Mouse (Mus musculus): ENCODE measurements at regions not wholly inside any gene's neighbourhood (a gene's known extent, or its start where the extent isn't known, plus 50 kb on each side); places are given as distances from the start of the nearest gene placed in this dataset.

- DNase-seq: no peak
Observed at GRCm38 (mm10) chr4:97132650-97133049, 50.3 kb downstream of the Gm10192 start.

DNA sequence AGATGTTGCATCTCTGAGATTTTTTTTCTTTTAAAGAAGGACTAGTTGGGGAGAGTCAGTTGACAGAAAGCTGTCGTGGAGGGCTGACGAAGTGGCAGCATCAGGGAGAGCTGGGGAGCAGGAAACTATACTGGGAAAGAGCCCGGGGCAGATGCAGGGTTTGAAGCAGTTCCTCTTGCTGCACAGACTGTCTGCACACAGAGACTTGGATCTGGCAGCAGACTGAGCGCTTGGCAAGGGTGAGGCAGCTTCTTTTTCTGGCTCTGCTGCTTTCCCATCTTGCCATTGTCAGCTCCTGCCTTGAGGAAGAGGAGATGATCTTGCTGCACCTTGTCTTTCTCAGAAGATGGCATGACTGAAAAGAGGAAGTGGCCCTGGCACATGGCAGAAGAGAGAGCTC lies 55.2 kb downstream of the Gm10192 start:
- DNase-seq: no peak

DNA sequence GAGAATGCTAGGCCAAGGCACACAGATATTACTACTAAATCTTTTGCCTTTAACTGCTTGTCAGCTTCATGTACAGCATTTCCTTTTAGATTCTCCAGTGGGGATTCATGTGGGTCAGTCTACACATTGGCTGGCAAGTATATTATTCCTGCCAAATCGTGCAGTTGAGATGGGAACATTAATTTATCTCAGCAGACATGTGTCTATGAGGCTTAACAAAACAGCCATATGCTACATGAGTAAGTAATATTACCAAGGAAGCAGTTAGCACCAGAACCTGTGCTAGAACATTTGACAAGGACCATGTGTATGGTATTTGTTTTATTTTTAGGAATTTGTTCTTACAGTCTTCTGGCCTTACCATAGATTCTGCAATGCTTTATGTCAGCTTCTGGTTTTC lies 59.1 kb downstream of the Gm10192 start:
- DNase-seq: no peak

DNA sequence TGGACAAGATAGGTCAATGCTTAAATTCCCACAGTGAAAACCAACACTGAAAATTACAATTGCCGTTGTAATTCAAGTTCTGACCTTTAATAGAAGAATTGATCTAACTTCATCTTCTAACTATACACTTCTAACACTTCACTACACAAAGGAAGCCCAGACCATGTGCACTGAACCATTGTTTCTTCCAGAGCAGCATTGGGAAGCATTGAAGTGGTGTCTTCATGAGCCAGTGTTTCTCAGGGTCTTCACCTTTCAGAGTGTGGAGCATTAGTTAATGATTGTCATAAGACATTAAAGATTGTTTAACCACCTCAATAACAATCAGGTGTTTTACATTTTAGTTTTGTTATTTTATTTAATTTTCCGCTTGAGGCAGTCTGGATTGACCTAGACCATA lies 61.0 kb downstream of the Gm10192 start:
- DNase-seq: no peak

- no peak for DNase-seq
Observed at GRCm38 (mm10) chr4:97119459-97119858, 63.5 kb downstream of the Gm10192 start.

DNA sequence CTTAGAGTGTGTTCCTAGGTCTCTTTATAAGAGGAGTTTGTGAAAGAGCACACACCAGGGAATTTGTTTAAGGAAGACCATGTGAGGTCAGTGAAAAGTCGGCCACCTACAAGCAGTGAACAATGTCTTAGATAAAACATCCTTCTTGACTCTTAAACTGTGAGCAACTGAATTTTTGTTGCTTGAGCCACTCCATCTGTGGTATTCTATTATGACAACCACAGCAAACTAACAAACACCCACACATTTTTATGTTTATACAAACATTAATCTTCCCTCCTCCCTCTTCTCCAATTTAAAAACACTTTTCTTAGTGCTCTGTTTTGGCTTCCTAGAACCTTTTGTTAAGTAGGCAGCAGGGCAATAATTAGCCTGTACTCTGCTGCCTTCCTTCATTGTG lies 66.0 kb downstream of the Gm10192 start:
- no peak for DNase-seq

DNA sequence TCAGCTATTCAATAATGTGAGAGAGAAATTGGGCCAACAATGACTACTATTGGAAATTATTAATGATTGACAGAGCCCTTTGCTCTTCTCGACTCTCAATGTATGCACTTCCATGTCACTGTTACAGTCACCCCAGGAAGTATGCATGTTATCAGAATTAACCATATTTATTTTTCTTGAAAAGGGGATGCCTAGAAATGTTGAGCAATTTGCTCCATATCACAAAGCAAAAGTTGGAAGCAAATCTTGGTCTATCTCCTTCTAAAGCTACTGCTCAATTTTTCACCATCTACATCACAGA lies 80.3 kb downstream of the Gm10192 start:
- DNase-seq: no peak

DNA sequence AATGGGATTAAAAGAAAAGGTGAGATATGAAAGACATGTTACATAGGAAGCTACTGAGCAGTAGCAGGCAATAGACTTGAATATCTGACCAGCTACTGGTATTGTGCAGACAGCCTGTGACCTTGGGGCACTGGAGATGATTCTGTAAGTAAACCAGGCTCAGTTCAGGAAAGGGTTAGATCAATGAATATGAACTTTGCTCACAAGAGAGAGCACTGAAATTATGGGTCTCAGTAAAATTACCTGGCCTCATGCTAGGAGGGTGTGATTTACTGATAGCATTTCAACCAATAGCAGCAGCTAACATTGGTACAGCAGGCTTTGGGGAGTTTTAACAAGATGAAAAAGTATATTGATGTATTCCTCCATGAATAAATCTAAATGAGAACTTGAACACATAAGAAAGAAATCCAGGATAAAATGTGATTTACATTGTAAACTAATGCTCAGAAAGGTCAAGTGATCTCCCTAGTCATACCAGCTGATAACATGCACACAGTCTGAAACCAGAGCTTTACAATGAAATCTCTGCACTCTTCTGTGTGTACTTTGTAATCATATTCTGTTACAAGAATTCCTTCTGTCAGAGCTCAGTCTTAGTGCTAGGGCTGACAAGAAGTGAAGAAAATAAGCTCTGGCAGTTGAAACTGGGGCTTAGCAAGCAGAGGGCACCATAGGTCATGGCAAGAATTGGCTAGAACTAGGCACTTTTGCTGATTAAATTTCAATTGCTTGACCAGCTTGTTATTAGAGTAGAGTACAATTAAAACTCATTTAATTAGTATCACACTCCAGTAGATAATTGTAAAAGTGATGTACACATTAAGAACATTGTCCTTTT lies 80.8 kb downstream of the Gm10192 start:
- DNase-seq: no peak

- no peak for DNase-seq
Observed at GRCm38 (mm10) chr4:97099721-97100120, 83.2 kb downstream of the Gm10192 start.

DNA sequence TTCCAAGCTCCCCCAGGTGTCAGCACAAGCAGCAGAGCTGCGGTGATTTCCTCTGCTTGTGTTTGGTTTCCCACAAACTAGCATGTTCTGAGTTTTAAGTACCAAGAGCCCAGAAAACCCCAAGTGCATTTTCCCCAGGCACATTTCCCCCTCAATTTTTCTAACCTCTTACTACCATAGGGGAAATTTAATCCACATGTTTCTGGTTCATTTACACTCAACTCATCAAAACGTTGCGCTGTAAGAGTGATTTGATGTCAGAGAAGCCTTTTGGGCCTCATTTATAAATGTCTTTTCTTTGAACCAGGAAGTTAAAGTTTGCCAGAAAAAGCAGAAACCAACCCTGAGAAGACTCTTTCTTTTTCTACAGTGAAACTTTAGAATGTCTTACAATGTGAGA lies 89.4 kb downstream of the Gm10192 start:
- DNase-seq: no peak

DNA sequence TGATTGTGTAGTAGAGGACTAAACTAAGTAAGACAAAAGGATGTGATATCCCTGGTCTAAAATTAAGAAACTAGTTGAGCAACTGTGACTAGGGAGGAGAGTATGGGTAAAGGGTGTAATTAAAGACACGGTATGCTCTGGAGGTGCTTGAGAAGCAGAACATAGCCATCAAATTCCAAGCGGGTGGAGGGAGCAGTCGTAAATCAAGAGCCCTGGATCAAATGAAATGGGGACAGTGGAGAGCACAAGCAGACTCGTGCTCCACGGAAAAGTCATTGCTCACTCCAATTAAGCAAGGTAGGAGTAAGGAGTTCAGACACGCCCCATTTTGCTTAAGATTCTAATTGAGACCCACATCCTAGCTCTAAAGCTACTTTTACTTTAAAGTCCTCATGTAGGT lies 132.2 kb downstream of the Gm10192 start:
- DNase-seq: no peak

GRCm38 (mm10) chr4:97049045-97049674 lies 133.8 kb downstream of the Gm10192 start:
- no peak for DNase-seq

DNA sequence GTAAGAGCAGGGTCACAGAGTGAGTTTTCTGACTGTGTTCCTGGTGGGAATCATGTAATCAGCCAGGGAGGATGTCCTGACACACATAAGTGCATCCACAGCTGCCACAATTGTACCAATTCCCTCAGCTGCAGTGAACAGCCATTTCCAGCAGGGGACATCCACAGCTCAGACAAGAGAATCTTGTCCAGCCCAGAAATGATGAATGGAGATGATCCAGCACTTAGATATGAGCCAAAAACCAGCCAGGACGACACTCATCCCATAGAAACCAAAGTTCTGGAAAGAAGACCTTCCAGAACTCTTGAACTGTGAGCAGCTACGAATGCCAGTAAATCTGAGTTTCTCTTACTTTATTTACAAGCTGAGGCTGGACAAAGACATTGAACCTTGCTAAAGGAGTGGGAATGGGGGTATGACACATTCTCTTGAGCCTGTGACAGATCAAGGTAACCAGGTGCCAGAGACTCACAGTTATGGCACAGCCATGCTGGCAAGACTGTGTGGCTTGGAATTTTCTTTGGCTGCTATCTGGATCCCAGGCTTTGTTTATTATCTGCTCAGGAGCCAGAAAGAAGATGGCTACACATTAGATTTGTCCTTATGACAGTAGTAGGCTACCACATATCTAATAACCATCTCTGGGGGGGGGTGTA lies 145.1 kb downstream of the Gm10192 start:
- DNase-seq: peak; percentile 3

GRCm38 (mm10) chr4:97028938-97029337 lies 154.0 kb downstream of the Gm10192 start:
- no peak for DNase-seq

DNA sequence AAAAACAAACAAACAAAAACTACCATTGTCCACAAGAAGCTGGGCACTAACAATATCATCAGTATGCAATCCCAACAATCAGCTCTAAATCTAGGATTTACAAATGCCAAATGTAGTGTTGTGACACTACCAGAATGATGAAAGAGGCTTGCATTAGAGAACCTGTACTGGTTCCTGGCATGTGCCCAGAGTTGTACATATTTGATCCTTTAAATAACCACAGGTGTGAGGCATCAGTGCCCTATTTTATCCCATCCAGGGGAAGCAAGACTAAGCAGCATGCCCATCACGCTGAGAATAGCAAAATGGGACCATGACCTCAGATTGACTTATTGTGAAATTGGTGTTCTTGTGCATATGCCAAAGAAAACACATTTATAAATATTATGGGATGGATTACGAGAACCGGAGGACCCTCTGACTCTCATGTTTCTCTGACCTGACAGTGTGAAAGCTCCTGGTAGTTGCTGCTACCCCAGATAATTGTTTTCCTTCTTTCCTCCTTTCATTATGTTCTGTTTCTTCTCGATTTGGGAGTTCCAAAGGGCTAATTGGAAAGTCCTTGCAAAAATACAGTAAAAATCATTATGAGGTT lies 157.4 kb downstream of the Gm10192 start:
- no peak for DNase-seq

GRCm38 (mm10) chr4:97001321-97001720 lies 181.6 kb downstream of the Gm10192 start:
- DNase-seq: no peak

DNA sequence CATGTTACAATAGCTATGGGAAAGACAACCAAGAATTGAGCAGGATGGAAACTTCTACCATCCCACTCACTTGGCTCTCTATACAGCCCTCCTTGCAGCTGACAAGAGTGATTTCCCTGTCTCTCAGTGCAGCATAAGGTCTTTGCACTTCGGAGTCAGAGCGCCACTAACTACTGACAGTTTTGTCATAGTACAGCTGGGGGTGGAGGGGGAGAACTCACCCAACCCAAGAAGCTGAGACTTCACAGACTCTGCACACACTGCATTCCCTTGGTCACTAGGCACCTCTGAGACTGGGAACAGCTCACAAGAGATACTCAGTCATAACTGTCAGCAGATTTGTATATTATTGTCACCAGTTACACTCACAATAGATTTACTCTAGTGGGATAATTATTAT lies 195.3 kb upstream of the Gm12695 start:
- DNase-seq: no peak

DNA sequence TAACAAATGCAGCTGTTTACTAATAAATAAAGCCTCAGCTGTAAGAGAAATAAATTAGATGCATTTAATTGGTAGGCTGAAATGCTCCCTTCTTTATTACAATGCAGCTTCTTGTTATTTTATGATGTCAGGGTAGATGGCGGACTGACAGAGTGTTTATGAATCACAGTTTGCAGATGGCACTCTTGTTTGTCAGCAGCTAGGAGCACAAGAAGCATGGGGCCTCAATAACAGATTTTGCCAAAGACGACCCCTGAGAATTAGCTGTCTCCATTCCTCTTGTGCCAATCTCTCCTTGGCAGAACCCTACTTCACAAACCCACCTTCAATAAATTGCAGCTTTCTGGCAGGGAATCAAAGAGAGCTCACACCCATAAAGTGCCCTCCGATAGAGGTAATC lies 194.9 kb upstream of the Gm12695 start:
- DNase-seq: no peak

DNA sequence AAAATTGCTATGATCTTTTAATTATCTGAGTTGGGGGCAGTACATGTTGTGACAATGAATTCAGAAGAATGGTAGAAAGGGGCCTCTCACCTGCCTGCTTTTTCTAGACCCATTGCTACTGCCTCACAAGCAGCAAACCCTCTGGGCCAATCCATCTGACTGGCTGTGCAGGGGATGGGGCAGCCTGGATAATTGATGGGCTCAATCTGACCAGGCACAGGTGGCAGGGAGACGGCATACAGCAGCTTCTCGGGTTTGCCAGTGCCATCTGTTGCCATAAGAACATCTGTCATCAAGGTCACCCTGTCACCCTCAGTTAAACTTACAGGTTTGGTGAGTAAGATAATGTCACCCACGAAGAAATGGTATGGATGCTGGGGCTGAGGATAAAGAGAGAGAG lies 189.9 kb upstream of the Gm12695 start:
- no peak for DNase-seq

DNA sequence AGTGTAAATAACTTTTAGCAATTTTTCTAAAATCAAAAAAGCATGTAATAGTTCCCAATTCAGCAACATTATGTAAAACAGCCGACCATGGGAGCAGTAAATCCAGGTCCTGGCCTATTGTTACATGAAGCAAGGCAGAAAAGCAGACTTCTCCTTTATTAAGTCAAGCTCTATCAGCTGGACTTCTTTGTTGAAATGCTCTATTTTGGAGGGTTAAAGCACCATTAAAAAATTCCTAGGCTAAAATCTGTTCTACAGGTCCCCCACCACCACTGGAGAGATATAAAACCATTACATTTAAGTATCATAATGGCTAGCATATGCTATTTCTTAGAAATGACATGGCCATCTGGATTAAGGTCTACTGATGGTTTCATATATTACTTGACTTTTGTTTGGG lies 188.8 kb upstream of the Gm12695 start:
- DNase-seq: no peak

- DNase-seq: no peak
Observed at GRCm38 (mm10) chr4:96969199-96969598, 184.2 kb upstream of the Gm12695 start.

- DNase-seq: no peak
Observed at GRCm38 (mm10) chr4:96968545-96969164, 183.7 kb upstream of the Gm12695 start.
